Mouse (Mus musculus) frontal cortex, adult 2 months (tissue): ENCODE results near the gene AW146154. TPM values are rescaled to one million over a fixed set of nuclear protein-coding genes. Genes with fewer than 3 reads are reported as not detected.
"Not testable (repeated sequence)": the region's sequence is repeated elsewhere in the genome, so short reads cannot be mapped to it uniquely, and the experiment has no call there.

ENCODE experiments used
- DNase-seq, 2 experiments: peaks; one replicate each; pipeline ENCODE4 v3.0.0; 2022; ENCODE audit warnings: low spot score in 1 of 2; ENCODE audit errors: extremely low spot score in 1 of 2
- polyA plus RNA-seq: library from polyadenylated mRNA; depleted of rRNA; stranded (reverse); fragments of >200 nt; gene quantifications from 2 replicates; pipeline ENCODE4 v1.2.3, GENCODE M21; 2012; rRNA removed

Gene AW146154
- 7.4 and 7.5 TPM in 2 replicates for polyA plus RNA-seq

DNA sequence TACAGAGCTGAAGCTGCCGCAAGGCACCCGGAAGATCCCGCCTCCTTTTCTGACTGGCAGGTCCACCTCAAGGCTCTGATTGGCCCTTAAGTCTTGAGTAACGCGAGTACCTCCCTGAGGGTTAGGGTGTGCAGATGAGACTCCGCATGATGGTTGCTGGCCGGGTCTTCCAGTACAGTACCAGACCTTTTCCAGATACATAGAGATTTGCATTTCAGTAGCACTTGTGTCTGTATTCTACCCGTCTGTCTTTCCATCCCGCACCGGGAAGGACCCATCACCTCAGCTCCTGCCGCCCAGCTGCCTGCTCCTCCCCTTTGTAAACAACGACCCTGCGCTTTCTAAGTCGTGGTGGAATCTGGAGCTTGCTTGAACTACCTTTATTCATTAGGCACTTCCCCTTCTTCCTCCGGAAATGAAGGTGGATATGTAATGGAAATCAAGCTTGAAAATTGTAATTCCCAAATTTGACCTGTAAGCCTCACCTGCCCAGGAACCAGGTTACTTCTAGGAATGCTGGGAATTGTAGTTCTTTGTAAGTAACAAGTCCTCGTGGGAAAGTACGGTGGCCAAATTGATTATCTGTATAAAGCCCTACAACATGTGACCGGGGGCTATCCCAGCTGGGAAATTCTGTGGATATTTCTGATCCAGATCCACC is at the start of gene AW146154, which contains the start of gene Gm20449:
AW146154 (minus strand) TSS at position 502 of the 661 bp plus-strand sequence.
Gm20449 (minus strand) TSS at position 29 of the 661 bp plus-strand sequence.
- DNase-seq = peak; percentile 99

DNA sequence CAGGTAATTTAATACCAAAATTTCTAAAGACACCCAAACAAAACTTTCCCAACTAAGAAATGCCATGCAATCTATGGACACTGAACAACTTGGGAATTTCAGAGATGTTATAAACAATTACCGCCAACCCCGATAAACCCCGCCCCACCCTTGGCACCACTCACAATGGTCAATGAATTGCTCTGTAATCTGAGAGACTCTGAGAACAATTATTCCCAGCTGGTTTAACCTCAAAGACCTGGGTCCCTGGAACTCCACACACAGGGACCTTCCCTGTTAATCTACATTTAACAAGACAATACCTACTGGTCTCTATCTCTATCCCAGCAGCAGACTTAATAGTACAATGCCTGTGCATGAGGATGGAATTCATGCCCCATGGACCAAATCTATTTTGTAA is 13.0 kb upstream of the AW146154 start:
- no peak for DNase-seq

DNA sequence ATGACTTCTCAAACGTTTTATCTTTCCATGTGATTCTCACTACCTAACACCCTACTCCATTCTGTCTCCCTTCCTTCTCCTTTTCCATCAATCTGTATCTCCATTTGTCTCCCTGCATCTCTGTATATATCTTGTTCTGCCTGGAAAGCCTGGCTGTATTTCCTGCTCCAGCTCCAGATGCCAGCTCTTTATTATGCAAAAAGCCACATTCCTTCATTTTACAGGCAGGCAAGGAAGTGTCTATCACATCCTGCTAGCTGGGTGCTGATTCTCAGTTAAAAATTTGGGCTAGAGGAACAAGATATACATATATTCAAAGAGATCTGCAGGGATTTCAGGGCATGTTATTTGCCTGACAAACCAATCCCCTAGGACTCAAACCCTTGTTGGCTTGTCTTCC is 12.5 kb upstream of the AW146154 start:
- DNase-seq = no peak

DNA sequence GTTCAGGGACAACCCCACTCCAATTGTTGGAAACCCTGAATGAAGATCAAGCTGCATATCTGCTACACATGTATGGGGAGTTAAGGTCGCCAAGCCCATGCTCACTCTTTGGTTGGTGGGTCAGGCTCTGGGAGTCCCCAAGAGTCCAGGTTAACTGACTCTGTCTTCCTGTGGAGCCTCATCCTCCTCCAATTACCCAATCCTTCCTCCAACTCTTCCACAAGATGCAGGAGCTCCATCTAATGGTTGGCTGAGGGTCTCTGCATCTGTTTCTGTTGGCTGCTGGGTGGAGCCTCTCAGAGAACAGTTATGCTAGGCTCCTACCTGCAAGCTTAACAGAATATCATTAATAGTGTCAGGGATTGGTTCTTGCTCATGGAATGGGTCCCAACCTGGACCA is 2.7 kb upstream of the AW146154 start:
- no peak for DNase-seq

DNA sequence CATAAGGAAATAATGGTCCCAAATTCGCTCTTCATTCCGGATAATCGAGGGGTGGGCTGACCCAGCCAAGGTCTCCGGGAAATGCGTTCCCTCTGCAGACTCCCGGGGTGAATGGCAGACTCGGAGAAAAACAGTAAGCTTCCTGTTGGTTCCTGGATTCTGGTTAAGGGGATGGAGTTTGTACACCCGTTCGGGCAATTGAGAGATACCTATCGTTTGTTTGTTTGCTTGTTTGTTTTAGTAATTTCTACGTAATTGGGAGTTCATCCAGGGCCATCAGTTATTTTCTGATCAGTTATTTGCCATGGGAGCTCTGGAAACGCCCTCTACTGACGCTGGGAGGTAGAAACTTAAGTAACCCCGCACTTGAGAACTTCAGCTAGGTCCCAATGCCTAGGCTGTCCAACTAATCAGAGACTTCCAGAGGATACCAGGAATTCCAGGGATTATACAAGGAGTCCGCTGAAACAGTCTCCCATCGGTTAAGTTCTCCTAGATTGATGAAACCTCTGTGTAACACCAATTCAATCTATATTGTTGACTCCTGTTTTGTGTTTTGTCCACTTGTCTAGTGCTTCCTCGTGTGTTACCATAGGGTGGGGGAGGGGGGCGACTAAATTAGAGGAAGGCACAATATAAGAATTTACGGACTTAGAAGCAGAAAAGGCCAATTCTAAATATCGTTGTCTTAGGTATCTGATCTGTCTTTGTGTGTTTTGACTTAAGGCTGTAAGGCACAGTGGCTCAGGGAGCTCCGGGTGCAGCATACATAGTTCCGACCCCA is 653 bp upstream of the AW146154 start:
- DNase-seq = peak; percentile 61 to 82

DNA sequence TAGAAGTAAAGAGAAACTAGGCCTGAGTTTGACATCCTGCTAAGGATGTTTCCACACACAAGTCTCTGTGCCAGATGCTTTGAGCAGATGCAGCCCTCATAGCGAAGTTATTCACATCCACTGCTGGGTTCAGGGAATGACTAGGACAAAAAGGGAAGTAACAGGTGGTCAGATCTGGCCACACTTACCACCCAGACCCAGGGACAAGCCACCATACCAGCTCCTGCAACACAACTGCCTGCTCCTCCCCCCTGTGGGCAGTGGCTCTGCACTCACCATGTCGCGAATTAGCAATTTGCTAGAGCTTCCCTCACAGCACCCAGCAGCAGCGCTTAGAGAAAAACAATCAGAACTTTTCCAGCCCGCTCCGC is 687 bp downstream of the AW146154 start:
- DNase-seq = not testable (repeated sequence)

DNA sequence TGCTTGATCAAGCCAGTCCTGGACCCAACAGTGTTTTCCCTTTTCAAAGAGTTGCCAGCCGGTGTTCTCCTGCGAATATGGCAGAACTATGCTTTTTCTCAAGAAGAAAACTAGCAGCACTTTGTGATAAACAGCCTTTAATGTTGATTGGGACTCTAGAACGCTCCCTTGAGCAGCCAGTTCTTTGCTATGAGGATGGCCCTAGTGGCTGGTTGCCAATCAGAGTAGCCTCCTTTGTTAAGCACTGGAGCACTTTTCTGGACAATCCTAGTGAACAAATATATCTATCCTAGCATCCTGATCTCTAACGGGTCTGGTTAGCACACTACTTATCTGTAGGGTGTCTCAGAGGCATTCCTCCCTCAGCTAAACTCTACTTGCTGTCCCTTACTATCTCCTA is 1.2 kb downstream of the AW146154 start:
- not testable (repeated sequence) for DNase-seq

DNA sequence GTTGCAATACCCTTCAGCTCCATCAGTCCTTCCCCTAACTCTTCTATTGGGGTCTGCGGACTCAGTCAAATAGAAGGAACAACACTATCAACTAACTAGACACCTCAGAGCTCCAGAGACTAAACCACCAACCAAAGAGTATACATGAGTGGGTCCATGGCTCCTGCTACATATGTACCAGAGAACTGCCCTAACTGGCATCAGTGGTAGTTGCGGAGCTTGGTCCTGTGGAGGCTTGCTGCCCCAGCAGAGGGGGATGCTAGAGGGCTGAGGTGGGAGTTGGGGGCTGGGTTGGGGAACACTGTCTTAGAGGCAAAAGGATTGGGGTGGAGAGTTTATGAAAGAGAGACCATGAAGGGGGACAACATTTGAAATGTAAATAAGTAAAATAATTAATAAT is 1.8 kb downstream of the AW146154 start:
- DNase-seq = no peak

DNA sequence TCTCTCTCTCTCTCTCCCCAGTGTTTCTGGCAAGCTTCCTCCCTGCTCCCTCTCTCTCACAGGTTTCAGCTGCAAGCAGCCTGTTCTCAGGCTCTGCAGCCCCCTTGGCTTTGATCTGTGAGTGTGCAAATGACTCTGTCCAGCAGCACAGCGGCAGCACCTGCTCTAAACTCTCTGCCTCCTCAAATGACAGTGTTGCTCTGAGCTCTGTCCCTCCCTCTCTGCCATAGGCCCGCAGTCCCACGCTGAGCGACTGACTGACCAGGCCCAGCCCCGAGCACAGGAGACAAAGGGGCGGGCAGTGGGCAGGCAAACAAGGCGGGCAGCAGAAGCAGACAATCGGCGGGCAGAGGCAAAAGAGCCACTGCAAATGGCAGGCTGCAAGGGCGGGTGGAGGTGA is 47.8 kb downstream of the AW146154 start:
- no peak for DNase-seq

DNA sequence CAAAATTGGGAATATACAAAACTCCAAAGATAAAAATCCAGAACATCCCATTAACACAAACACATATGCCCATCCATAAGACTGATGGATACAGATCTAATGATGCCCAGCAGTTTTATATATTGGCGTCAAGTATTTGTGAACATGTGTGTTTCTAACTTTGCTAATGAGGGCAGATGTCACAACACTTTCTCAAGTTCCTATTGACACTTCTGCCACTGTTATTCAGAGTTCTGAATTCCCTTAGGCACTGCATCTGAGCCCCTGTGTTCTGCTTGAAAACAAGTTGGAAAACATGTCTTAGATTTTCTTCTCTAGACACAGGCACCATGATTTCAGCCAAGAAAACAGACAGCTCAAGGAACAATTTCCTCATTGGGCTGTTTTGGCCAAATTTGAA is 51.1 kb downstream of the AW146154 start, which contains the start of gene Vmn2r57:
Vmn2r57 (minus strand) TSS at position 101 of the 400 bp plus-strand sequence.
- DNase-seq = not testable (repeated sequence)

Other genes starting within 250 kb of the AW146154 start
- 8.0 and 8.4 TPM in 2 replicates for gene AI987944, start 106.5 kb downstream of the AW146154 start, polyA plus RNA-seq
- 0.86 TPM in 2 replicates for gene Vmn2r57, start 51.2 kb downstream of the AW146154 start, polyA plus RNA-seq
- gene Gm20449, start 473 bp downstream of the AW146154 start, polyA plus RNA-seq = 0.21 and 0.32 TPM in 2 replicates
- not detected in 2 replicates for gene Gm6871, start 73.8 kb upstream of the AW146154 start, polyA plus RNA-seq
- gene 2610021A01Rik, start 99.3 kb upstream of the AW146154 start, polyA plus RNA-seq = 13.2 and 13.6 TPM in 2 replicates
- 18.6 and 21.1 TPM in 2 replicates for gene Zfp788, start 133.3 kb upstream of the AW146154 start, polyA plus RNA-seq